Mouse (Mus musculus): ENCODE measurements around the gene B4galt5.

B4galt5 gene

DNA sequence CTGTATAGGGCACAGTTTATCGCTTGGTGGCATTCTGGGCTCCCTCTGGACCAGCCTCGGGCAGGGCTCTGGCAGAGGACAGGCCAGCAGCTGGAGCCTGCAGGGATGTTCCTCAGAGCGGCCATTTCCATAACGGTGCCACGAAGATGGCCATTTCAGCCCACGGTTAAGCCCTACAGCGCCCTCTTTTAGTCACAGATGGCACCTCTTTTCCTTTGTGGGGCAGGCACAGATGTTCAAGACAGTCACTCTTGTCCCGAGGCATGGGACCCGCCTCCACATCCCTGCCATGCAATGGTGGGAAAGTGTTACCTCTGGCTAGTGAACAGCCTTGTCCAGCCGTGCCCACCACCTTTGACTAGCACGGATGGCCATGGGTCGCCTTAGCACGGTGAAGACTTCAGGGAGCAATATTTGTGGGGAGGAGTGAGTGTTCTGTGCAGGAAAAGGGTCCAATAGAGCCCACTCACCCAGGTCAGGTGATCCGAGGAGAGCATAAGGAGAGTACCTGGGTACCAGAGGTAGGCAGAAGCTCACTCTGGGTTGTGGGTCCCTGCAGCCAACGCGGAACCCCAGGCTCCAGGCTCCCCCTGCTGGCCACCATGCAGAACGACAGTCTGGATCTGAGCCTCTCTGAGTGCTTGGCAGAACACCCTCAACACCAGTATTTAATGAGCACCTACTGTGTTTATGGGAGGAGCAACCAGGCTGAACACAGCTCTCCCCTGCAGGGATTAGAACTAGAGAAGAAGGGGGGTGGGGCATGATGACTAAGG lies 70.0 kb downstream of the B4galt5 start:
- in situ Hi-C loops (cut with MseI, MboI) = loop anchor here (5.0 kb wide), 2 partner anchors 57 to 138 kb away; no protein-coding TSS in a partner anchor

DNA sequence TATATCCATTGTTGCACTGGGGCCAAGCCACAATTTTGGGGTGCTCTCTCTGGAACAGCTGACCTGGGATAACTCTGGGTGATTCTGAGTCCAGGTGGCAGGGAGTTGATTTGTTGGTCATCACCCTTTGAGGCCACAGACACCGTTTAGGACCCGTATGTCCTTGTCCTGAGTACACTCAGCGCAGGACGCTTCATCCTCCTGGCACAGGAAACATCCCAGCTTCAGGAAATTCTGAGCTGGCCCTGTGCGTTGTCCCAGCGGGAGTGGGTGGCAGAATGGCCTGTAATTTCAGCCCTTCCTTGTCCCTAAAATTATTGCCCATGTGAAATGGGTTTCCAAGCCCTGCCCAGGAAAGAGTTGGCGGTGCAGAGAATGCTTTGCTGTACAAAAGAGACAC lies 71.0 kb downstream of the B4galt5 start:
- in situ Hi-C loops (cut with MseI, MboI) = loop anchor here (5.0 kb wide), 2 partner anchors 56 to 139 kb away; no protein-coding TSS in a partner anchor

DNA sequence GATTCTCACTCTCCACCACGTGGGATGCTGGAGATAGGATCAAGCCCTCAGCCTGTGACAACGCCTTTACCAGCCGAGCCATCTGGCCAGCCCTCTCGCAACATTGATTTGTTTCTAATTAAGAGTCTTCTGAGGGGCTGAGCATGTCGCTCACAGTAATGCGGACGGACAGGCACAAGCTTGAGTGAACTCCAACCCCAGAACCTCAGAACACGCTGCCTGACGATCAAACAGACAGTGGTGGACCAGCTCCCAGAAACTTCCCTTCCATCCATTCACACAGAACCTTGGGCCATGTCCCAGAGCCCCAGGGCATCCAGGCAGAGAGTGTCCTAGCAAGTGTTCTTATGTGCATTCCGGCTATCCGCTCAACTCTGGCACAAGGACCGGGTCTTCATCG lies 72.0 kb downstream of the B4galt5 start:
- in situ Hi-C loops (cut with MseI, MboI) = loop anchor here (5.0 kb wide), 2 partner anchors 55 to 140 kb away; no protein-coding TSS in a partner anchor

DNA sequence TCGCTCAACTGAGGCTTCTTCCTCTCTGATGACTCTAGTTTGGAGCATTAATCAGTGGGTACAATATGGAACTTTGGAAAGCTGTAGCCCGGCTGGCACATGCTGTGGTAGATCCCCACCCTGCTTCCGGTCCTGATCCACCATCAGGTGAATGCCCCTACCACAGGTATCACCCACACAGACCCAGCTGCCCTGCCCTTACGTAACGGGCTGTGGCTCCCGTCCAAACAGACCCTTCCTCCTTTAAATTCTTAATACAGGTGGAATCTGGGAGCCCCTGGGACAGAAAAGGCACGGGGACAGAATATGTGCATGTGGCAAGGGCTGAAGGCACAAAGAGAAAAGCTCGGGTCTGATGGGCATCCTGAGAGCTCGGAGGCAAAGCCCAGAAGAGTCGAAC lies 73.1 kb downstream of the B4galt5 start:
- in situ Hi-C loops (cut with MseI, MboI) = loop anchor here (5.0 kb wide), 2 partner anchors 54 to 141 kb away; no protein-coding TSS in a partner anchor

- in situ Hi-C loops (cut with MseI, MboI) = loop anchor here (5.0 kb wide), 2 partner anchors 53 to 142 kb away; no protein-coding TSS in a partner anchor
Observed at GRCm38 (mm10) chr2:167274713-167275465, 74.1 kb downstream of the B4galt5 start.

DNA sequence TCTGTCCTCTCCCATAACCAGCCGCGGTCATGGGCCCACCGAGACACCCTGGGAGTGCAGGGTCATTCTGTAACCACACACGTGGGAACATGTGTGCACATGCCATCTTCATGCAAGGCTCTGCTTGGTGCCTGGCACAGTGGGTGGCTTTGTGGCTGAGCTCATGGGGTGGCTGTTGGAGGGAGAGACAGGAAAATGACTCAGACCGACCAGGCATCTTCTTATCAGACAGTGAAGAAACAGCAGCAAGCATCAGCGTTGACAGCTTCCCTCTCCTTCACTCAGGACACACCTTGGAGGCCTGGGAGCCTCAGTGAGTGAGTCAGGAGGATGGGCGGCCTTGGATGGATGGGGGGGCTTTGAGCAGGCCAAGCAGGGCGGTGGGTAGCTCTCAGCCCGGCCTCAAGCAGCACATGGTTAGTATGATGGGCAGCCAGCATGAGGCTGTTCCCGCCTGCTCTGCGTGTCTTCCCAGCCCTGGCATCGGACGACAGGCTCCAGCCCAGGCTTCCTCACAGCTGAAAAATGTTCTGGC lies 75.7 kb downstream of the B4galt5 start:
- in situ Hi-C loops (cut with MseI, MboI) = no loop called here

DNA sequence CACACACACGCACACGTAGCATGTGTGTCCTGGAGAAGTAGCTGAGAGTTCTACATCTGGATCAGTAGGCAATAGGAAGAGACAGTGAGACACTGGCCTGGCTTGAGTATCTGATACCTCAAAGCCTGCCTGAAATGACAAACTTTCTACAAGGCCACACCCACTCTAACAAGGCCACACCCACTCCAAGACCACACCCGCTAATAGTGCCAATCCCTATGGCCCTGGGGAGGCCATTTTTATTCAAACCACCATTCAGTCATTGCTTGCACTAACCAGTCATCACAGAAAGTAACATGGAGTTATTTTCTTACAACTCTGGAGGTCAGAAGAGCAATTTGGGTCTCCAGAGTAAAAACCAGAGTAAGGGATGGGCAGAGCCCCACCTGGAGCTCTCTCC lies 76.3 kb downstream of the B4galt5 start:
- in situ Hi-C loops (cut with MseI, MboI) = no loop called here

GRCm38 (mm10) chr2:167271121-167271521 lies 77.9 kb downstream of the B4galt5 start:
- in situ Hi-C loops (cut with MseI, MboI) = no loop called here

- in situ Hi-C loops (cut with MseI, MboI) = no loop called here
Observed at GRCm38 (mm10) chr2:167270496-167270895, 78.5 kb downstream of the B4galt5 start.

GRCm38 (mm10) chr2:167268721-167269120 lies 80.3 kb downstream of the B4galt5 start:
- in situ Hi-C loops (cut with MseI, MboI) = no loop called here

DNA sequence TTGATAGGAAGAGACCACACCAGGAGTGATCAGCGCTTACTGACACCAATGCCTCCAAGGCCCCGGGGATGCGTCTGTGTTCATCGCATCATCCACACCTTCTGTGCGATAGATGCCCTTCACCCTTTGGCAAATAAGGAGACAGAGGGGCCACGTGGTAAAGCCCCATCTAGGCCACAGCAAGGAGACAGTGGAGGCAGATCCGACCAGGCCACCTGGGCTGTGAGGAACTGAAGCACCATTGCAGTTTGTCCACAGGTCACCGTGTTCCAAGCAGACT lies 80.6 kb downstream of the B4galt5 start:
- in situ Hi-C loops (cut with MseI, MboI) = no loop called here

DNA sequence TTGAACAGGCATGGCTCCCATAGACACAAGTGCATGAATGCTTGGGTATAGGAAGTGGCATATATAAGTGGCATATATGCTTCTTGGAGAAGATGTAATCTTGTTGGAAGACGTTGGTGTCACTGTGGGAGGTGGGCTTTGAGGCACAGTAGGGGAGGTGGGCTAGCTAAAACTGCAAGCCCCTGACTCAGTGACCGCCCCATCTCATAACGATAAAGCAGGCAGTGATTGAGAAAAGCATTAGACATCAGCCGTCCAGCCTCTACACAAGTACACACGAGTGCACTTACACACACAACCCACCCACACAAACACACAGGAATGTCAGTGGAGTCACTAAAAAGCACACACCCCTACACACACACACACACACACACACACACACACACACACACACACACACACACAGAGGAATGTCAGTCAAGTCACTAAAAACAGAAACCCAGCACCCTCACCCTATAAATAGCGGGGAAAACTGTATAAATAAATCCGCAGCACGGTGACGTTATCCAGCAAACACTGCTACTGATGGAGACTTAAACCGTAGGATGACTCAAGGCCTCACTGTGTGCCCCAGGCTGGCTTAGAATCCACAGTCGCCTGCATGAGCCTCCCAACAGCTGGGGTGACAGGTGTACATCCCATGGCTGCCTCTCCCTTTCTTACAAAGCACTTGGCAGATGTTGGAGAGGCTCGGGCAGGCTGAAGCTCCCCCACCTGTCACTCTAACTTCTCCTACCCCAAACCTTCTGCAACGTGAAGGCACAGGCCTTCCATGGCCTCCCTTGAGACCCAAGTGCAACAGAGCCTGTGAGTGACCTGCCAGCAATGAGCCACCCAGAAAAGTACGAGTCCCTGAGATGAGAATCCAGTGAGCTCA lies 81.2 kb downstream of the B4galt5 start:
- in situ Hi-C loops (cut with MseI, MboI) = no loop called here

DNA sequence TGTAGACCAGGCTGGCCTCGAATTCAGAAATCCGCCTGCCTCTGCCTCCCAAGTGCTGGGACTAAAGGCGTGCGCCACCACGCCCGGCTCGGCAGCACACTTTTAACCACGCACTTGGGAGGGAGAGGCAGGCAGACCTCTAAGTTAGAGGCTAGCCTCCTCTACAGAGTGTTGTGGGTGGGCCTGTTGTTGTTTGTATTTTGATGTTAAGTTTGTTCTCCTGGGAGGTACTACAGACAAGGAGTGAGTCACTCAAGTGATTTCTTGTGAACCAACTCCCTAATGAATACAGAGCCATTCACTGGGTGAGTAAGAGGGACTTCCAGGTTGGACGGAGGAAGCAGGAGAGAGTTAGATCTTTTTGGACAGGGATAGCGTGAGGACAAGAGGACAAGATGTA lies 82.8 kb downstream of the B4galt5 start:
- in situ Hi-C loops (cut with MseI, MboI) = no loop called here

GRCm38 (mm10) chr2:167265806-167266205 lies 83.2 kb downstream of the B4galt5 start:
- in situ Hi-C loops (cut with MseI, MboI) = no loop called here

DNA sequence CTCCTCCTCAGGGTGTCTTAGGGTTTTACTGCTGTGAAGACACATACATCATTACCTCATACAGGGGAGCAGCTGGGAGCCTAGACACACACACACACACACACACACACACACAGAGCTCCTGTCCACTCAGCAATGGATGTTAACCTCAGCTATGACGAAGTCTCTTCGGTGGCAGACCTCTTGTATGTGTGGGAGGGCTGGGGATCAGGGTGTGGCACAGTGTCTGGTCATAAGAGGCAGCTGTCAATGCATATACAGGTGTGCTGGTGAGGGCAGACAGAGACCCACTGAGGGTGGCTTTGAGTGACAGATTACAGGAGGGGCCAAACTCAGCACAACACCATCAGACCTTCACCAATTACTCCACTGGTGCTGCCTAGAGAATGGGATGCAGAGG lies 84.0 kb downstream of the B4galt5 start:
- in situ Hi-C loops (cut with MseI, MboI) = no loop called here

- in situ Hi-C loops (cut with MseI, MboI) = no loop called here
Observed at GRCm38 (mm10) chr2:167263931-167264330, 85.1 kb downstream of the B4galt5 start.

DNA sequence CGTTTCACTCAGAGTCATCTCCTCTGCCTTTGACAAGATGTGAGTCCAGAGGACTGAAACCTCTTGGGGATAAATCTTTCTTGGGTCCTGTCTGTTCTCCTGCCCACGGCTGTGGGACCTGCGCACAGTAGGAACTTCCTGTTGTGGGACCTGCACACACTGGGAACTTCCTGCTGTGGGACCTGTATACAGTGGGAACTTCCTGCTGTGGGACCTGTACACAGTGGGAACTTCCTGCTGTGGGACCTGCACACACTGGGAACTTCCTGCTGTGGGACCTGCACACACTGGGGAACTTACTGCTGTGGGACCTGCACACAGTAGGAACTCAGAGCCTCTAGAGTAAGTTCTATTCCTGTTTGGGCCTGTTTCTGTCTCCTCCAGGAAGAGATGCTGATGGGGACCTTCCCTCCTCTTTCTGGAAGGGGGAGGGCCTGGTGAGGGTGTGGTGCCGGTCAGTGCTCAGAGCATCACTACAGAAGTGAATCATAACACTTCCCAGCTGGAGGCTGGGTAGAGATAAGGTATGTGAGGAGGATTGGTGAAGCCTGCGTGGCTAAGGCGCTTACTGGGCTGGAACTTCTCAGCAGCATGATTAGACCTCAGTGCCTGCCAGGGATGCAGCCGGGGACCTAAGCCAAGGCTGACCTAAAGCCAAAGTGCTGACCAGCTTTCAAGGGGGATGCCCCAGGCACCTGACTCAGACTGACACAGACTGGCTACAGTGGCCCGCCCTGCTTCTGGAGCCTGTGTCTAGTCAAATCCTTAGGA lies 85.8 kb downstream of the B4galt5 start:
- in situ Hi-C loops (cut with MseI, MboI) = no loop called here

DNA sequence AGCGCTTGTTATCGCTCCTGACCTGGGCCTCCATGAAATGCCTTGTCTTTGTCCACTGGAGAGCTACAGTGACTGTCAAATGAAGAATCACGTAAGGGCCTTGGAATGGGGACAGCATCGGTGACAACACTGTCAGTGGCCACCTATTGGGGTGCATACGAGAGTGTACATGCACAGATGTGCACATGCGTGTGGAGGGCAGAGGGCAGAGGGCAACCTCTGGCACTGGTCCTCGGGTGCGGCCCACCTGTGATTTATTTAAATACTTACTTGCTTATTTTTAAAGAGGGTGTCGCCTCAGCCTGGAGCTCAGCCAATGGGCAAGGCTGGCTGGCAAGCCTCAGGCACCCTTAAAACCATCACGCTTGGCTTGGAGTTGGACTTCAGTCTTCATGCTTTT lies 86.5 kb downstream of the B4galt5 start:
- in situ Hi-C loops (cut with MseI, MboI) = no loop called here

DNA sequence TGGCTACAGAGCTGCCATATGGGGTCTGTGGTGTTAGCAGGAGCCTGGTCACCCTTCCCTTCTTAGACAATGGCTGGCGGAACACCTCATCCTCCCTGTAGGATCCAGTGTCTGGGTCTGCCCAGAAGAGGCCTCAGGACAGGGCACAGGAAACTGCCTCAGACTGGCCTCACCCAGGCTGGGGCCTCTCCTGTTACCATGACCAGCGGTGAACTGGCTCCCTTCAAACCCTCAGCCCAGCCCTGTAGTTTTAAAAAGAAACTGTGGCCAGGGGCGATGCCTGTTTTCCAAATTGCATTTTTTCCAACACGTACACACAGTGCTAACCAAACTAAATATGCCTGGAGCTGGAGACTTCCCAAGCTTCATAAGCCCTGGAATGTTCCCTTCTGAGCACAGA lies 87.9 kb downstream of the B4galt5 start:
- in situ Hi-C loops (cut with MseI, MboI) = no loop called here

DNA sequence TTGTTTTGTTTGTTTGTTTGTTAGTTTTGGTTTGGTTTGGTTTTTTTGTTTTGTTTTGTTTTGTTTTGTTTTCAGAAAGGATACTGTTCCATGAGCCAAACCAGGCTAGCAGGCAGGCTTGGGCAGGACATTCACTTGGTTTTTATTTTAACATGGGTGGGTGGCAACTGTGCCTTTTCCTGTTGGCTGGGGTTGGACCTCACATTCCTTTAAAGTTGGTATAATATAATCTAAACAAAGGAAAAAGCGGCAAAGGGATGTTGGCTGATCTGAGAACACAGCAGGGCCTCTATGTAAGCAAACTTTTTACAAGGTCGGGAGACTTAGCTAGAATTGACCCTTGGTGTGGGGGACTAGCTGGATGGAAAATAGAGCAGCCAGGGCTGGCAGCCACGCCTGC lies 91.2 kb downstream of the B4galt5 start:
- in situ Hi-C loops (cut with MseI, MboI) = no loop called here

DNA sequence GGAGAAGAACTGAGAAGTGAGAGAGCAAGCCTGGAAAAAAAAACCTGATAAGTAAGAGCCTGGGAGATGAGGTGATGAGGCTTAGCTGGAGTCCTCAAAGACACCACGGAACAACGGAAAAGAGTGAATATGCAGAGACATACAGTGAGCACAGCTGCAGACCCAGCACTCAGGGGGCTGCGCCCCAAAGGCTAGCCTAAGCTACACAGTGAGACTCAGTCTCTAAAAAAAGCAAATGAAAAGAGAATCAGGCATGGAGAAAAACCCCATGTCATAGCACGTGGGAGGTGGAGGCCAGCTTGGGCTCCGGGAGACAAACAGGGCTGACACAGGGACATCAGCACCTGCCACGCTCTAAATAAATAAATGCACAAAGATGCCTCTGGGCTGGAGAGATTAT lies 94.2 kb downstream of the B4galt5 start:
- in situ Hi-C loops (cut with MseI, MboI) = no loop called here

All from mouse trophoblast stem cell (cell line).